Mouse (Mus musculus) kidney, embryonic 14.5 days (tissue): ENCODE measurements at regions not wholly inside any gene's neighbourhood (a gene's known extent, or its start where the extent isn't known, plus 50 kb on each side); places are given as distances from the start of the nearest gene placed in this dataset.

Source experiments
- ATAC-seq: fragments of 200-750 bp; cut with Nextera tagmentation; 2 replicates; pipeline ENCODE4 v1.8.0; 2017; ENCODE audit warnings: moderate number of reproducible peaks, mild to moderate bottlenecking, moderate TSS enrichment, moderate library complexity; ENCODE audit not compliant: low FRiP score, low TSS enrichment
- H3K27ac ChIP-seq: fragments of 300-500 bp; sonication (generic); 2 replicates; pipeline ENCODE4 v1.5.1; 2014; ENCODE audit warnings: low read depth, mild to moderate bottlenecking, low read length, moderate library complexity, mixed read lengths
- H3K27me3 ChIP-seq: fragments of 300-500 bp; sonication (generic); 2 replicates; pipeline ENCODE4 v1.6.1; 2014; ENCODE audit warnings: mild to moderate bottlenecking, low read length; ENCODE audit not compliant: control insufficient read depth, insufficient read depth
- H3K36me3 ChIP-seq: fragments of 300-500 bp; sonication (generic); 2 replicates; pipeline ENCODE4 v1.6.1; 2014; ENCODE audit warnings: low read length, mixed read lengths; ENCODE audit not compliant: control insufficient read depth, insufficient read depth
- H3K4me1 ChIP-seq: fragments of 300-500 bp; sonication (generic); 2 replicates; pipeline ENCODE4 v1.6.1; 2014; ENCODE audit warnings: low read length, mixed read lengths; ENCODE audit not compliant: control insufficient read depth, insufficient read depth
- H3K4me2 ChIP-seq: fragments of 300-500 bp; sonication (generic); replicated peaks from 2 replicates; pipeline ENCODE4 v1.6.1; 2014; ENCODE audit warnings: low read depth, mild to moderate bottlenecking, low read length
- H3K4me3 ChIP-seq: fragments of 300-500 bp; sonication (generic); 2 replicates; pipeline ENCODE4 v1.5.1; 2014; ENCODE audit warnings: mild to moderate bottlenecking, low read length
- H3K9ac ChIP-seq: fragments of 300-500 bp; sonication (generic); 2 replicates; pipeline ENCODE4 v1.6.1; 2014; ENCODE audit warnings: low read depth, mild to moderate bottlenecking, low read length, moderate library complexity
- H3K9me3 ChIP-seq: fragments of 300-500 bp; sonication (generic); 2 replicates; pipeline ENCODE4 v1.6.1; 2016; ENCODE audit warnings: low read length; ENCODE audit not compliant: control insufficient read depth
- WGBS: fragments of 180-500 bp; shearing (Covaris S2); extraction: QIAGEN DNeasy Blood & Tissue Kit; methylation state at CpG from one replicate; pipeline ENCODE4 v1.1.7; 2014; 5-methylcytosine and 5-hydroxymethylcytosine counted together

- H3K4me3 ChIP-seq, result no peak overlapping the region
- no peaks in the 10 kb centered on the region for H3K36me3 ChIP-seq
- H3K9me3 ChIP-seq, result no peaks in the 10 kb centered on the region
- no peak overlapping the region for H3K27ac ChIP-seq
- no peak overlapping the region for H3K9ac ChIP-seq
- H3K4me2 ChIP-seq, result no peak overlapping the region
- ATAC-seq, result no peak
- H3K4me1 ChIP-seq, result no peaks in the 10 kb centered on the region
- no peaks in the 10 kb centered on the region for H3K27me3 ChIP-seq
Observed at GRCm38 (mm10) chr8:117899892-117900291, 98.1 kb upstream of the Mphosph6 start.

GRCm38 (mm10) chr8:117898015-117898414 lies 96.3 kb upstream of the Mphosph6 start:
- Histone ChIP-seq H3K36me3 (no peaks in the 10 kb centered on the region), H3K4me2 (no peak overlapping the region), H3K4me1 (no peaks in the 10 kb centered on the region), H3K27ac (no peak overlapping the region), H3K4me3 (no peak overlapping the region), H3K27me3 (no peaks in the 10 kb centered on the region), H3K9me3 (no peaks in the 10 kb centered on the region), H3K9ac (no peak overlapping the region)
- 70% methylated on average over 5 of the region's 5 CpGs for WGBS
- ATAC-seq, result no peak

GRCm38 (mm10) chr8:117894861-117895260 lies 93.1 kb upstream of the Mphosph6 start:
- H3K36me3 ChIP-seq, result no peaks in the 10 kb centered on the region
- H3K4me2 ChIP-seq, result no peak overlapping the region
- 48% methylated on average over 8 of the region's 8 CpGs for WGBS
- H3K4me1 ChIP-seq, result no peaks in the 10 kb centered on the region
- H3K9ac ChIP-seq, result no peak overlapping the region
- no peaks in the 10 kb centered on the region for H3K9me3 ChIP-seq
- no peaks in the 10 kb centered on the region for H3K27me3 ChIP-seq
- ATAC-seq, result no peak
- H3K27ac ChIP-seq, result no peak overlapping the region
- no peak overlapping the region for H3K4me3 ChIP-seq

GRCm38 (mm10) chr8:117890211-117890610 lies 88.5 kb upstream of the Mphosph6 start:
- Histone ChIP-seq H3K4me2 (no peak overlapping the region), H3K9ac (no peak overlapping the region), H3K9me3 (no peaks in the 10 kb centered on the region), H3K36me3 (no peaks in the 10 kb centered on the region), H3K27me3 (no peaks in the 10 kb centered on the region), H3K4me3 (no peak overlapping the region), H3K4me1 (no peaks in the 10 kb centered on the region), H3K27ac (no peak overlapping the region)
- 67% methylated on average over 3 of the region's 3 CpGs for WGBS
- no peak for ATAC-seq

- H3K4me3 ChIP-seq, result no peak overlapping the region
- H3K4me2 ChIP-seq, result no peak overlapping the region
- no peaks in the 10 kb centered on the region for H3K9me3 ChIP-seq
- no peaks in the 10 kb centered on the region for H3K4me1 ChIP-seq
- no peak for ATAC-seq
- no peaks in the 10 kb centered on the region for H3K36me3 ChIP-seq
- H3K27me3 ChIP-seq, result no peaks in the 10 kb centered on the region
- 86% methylated on average over 8 of the region's 8 CpGs for WGBS
- no peak overlapping the region for H3K27ac ChIP-seq
- H3K9ac ChIP-seq, result no peak overlapping the region
Observed at GRCm38 (mm10) chr8:117881414-117881973, 79.8 kb upstream of the Mphosph6 start.

- no peak overlapping the region for H3K4me3 ChIP-seq
- ATAC-seq, result no peak
- H3K4me1 ChIP-seq, result no peaks in the 10 kb centered on the region
- H3K27me3 ChIP-seq, result no peaks in the 10 kb centered on the region
- no peak overlapping the region for H3K27ac ChIP-seq
- no peaks in the 10 kb centered on the region for H3K9me3 ChIP-seq
- no peak overlapping the region for H3K4me2 ChIP-seq
- H3K9ac ChIP-seq, result no peak overlapping the region
- WGBS, result 73% methylated on average over 13 of the region's 13 CpGs
- no peaks in the 10 kb centered on the region for H3K36me3 ChIP-seq
Observed at GRCm38 (mm10) chr8:117880279-117880975, 78.7 kb upstream of the Mphosph6 start.

GRCm38 (mm10) chr8:117873611-117874010 lies 71.9 kb upstream of the Mphosph6 start:
- Histone ChIP-seq H3K27ac (no peak overlapping the region), H3K27me3 (no peaks in the 10 kb centered on the region), H3K4me1 (no peaks in the 10 kb centered on the region), H3K36me3 (no peaks in the 10 kb centered on the region), H3K4me3 (no peak overlapping the region), H3K9ac (no peak overlapping the region), H3K9me3 (no peaks in the 10 kb centered on the region), H3K4me2 (no peak overlapping the region)
- 85% methylated on average over 4 of the region's 4 CpGs for WGBS
- no peak for ATAC-seq

- Histone ChIP-seq H3K27ac (no peak overlapping the region), H3K4me3 (no peak overlapping the region), H3K4me1 (no peaks in the 10 kb centered on the region), H3K27me3 (no peaks in the 10 kb centered on the region), H3K36me3 (no peaks in the 10 kb centered on the region), H3K9ac (no peak overlapping the region), H3K4me2 (no peak overlapping the region), H3K9me3 (no peaks in the 10 kb centered on the region)
- no peak for ATAC-seq
- WGBS, result 81% methylated on average over 2 of the region's 2 CpGs
Observed at GRCm38 (mm10) chr8:117867138-117867537, 65.4 kb upstream of the Mphosph6 start.

GRCm38 (mm10) chr8:117865014-117865413 lies 63.3 kb upstream of the Mphosph6 start:
- WGBS, result 36% methylated on average over 6 of the region's 6 CpGs
- H3K36me3 ChIP-seq, result no peaks in the 10 kb centered on the region
- no peak overlapping the region for H3K27ac ChIP-seq
- no peaks in the 10 kb centered on the region for H3K9me3 ChIP-seq
- H3K4me2 ChIP-seq, result no peak overlapping the region
- H3K4me3 ChIP-seq, result no peak overlapping the region
- no peak for ATAC-seq
- no peaks in the 10 kb centered on the region for H3K27me3 ChIP-seq
- H3K4me1 ChIP-seq, result no peaks in the 10 kb centered on the region; the same call in 1 of the 2 replicates
- H3K9ac ChIP-seq, result no peak overlapping the region
